Mouse (Mus musculus) kidney, embryonic 16.5 days (tissue): ENCODE data around the gene Iqcf3. TPM values are rescaled to one million over a fixed set of nuclear protein-coding genes. Genes with fewer than 3 reads are reported as not detected.

Source experiments
- polyA plus RNA-seq: library from polyadenylated mRNA; unstranded; fragments of >200 nt; fragmentation: Nextera tagmentation; extraction: Ambion mirVana; gene quantifications from 2 replicates; pipeline ENCODE4 v1.2.1, GENCODE M21; 2015

Iqcf3 gene
- polyA plus RNA-seq, 1 experiment from 2014 or later: not detected

Other genes with a start within 250 kb of the Iqcf3 start
- 13.6 and 13.7 TPM in 2 replicates for gene Dusp7, start 193.0 kb downstream of the Iqcf3 start, polyA plus RNA-seq
- gene Rpl29, start 132.2 kb downstream of the Iqcf3 start, polyA plus RNA-seq: 947 and 1,016 TPM in 2 replicates
- gene Acy1, start 123.3 kb downstream of the Iqcf3 start, polyA plus RNA-seq: 59.1 and 62.4 TPM in 2 replicates
- gene Abhd14b, start 114.2 kb downstream of the Iqcf3 start, polyA plus RNA-seq: 45.5 and 48.3 TPM in 2 replicates
- 68.8 and 70.3 TPM in 2 replicates for gene Abhd14a, start 114.0 kb downstream of the Iqcf3 start, polyA plus RNA-seq
- 119 and 136 TPM in 2 replicates for gene Pcbp4, start 108.3 kb downstream of the Iqcf3 start, polyA plus RNA-seq
- gene Gpr62, start 95.7 kb downstream of the Iqcf3 start, polyA plus RNA-seq: 0.31 and 0.41 TPM in 2 replicates
- 56.2 and 59.5 TPM in 2 replicates for gene Rrp9, start 85.7 kb downstream of the Iqcf3 start, polyA plus RNA-seq
- gene Parp3, start 84.7 kb downstream of the Iqcf3 start, polyA plus RNA-seq: 3.3 and 3.5 TPM in 2 replicates
- not detected in 2 replicates for gene Iqcf1, start 61.7 kb downstream of the Iqcf3 start, polyA plus RNA-seq
- not detected in 2 replicates for gene Iqcf5, start 47.1 kb downstream of the Iqcf3 start, polyA plus RNA-seq
- not detected in 2 replicates for gene Iqcf4, start 9.4 kb upstream of the Iqcf3 start, polyA plus RNA-seq
- not detected in 2 replicates for gene Iqcf6, start 65.0 kb upstream of the Iqcf3 start, polyA plus RNA-seq
- gene Grm2, start 94.5 kb upstream of the Iqcf3 start, polyA plus RNA-seq: not detected in 2 replicates
- 84.1 and 88.0 TPM in 2 replicates for gene Tex264, start 124.3 kb upstream of the Iqcf3 start, polyA plus RNA-seq
- 6.7 and 7.2 TPM in 2 replicates for gene Rad54l2, start 227.6 kb upstream of the Iqcf3 start, polyA plus RNA-seq